Mouse (Mus musculus) CD4-positive, CD25-positive, alpha-beta regulatory T cell, adult 2 months (primary cell): Measurements from ENCODE around the gene Bcl3.

Experiments
- DNase-seq: peaks from one replicate; pipeline ENCODE4 v3.0.0-alpha.2; 2012; ENCODE audit warnings: low read depth, low spot score

Bcl3 gene

DNA sequence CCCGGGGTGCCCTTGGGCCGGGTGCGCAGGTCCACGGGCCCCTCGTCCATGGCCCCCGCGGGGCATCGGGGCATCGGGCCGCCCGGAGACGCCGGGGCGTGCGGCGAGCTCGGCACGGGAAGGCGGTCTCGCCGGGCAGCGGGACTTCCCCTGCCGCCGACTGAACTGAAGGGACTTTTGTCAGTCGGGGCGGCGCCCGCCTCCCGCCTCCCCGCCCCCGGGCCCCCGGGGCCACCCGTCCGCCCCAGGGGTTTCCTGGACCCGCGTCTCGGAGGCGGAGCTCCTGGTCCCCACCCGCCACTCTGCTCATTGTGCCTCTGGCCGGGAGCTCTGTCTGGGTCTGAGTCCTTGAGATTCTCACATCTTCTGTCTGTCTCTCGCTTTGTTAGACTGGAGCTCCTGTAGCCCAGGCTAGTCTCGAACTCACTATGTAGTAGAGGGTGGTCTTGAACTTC lies at the start of gene Bcl3:
Gene Bcl3 (minus strand): TSS at position 167 of the 455 bp plus-strand sequence.
- DNase-seq = peak; percentile 87

- peak; percentile 74 for DNase-seq
These were observed 49.5 kb upstream of the Bcl3 start for GRCm38 (mm10) chr7:19871943-19872601.

DNA sequence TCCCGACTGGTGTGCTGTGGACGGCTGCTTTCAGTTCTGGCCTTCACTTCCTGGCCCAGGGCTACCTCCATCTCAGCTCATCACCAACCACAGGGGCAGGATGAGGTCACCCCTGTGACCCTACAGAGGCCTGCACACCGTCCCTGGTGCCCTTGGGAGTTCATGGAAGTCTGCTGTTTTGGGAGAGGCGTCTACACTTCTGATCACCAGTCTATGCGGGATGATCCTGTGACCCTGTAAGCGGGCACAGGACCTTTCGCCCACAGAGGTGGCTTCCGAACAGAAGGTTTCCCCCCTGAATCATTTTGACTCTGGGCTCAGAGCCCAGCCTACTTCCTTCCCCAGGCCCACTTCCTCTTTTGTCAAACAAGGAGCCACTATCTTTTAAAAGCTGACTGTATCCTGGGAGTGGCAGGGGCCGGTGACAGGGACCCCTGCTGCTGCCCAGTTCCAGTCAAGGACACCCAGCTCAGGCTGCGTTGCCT lies 48.6 kb upstream of the Bcl3 start:
- peak; percentile 39 for DNase-seq

DNA sequence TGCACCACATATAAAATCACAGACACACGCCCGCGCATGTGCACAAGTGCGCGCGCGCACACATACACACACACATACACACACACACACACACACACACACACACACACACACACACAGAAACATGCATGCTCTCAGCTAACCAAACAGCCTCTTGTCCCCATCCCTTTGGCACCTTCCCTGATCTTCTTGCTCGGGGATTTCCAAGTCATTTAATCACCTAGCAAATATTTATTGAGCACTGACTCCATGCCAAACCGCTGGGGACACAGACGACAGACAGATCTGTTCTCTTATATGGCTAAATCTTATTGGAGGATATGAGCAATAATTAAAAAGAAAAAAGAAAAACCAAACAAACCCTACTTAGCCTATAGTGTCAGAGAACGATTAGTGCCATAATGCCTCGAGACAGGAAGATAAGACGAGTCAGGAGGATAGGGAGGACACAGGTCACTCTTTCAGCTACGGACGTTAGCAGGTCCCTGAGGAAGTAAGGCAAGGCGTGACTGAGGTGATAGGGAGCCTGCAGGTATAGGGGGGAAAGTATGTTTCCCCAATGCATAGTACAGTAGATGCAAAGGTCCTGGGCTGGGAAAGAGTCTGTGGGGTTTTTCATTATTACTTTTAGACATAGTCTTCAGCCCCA lies 45.3 kb upstream of the Bcl3 start:
- DNase-seq = no peak

- no peak for DNase-seq
These were observed 43.9 kb upstream of the Bcl3 start for GRCm38 (mm10) chr7:19866490-19866889.

DNA sequence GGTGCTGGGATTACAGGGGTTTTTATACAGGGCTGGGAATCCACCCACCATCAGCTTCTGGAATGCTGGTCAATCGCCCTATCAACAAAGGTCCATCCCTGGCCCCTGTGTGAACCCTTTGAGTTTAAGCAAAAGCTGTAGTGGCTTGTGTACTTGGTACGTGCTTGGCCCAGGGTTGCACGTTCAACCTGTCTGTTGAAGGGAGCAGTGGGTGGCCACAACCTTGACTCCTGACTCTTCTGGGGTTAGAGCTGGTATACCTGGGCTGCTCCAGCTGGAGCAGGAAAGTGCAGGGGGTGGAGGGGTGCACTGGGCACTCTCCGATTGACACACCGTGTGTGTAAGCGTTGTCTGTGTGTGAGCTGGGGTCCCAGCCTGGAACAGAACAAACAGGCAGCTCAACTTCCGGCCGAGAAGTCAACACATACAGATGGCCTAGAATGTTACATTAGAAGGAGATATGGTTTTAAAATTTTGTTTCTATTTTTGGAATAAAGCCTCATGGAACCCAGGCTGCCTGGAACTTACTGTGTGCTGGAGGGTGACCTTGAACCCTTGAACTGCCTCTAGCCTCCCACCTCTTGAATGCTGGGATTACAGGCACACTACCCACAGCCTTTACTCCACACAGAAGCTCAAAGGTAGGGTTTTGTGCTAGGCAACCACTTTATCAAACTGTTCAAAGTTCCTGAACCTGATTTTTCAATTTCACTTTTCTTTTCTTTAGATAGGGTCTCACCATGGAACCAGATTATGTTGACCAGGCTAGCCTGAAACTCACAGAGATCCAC lies 42.9 kb upstream of the Bcl3 start:
- DNase-seq = no peak

DNA sequence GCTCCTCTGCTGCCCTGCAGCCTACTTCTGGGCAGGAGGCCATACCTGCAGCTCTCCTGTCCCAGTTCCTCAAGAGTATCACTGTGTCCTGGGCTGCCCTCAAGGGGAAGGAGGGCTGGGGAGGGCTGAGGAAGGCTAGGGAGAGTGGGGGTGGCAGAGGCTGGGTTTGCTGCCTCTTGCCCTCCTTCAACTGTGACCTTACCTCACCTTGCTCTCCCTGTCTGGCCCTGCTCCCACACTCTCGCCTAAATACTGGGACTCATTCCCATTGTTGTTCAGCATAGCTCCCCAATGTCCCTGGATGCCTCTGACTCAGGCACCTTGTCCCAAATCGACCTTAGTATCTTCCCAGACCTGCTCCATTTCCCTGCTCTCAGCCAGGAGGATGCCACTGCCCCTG lies 41.7 kb upstream of the Bcl3 start:
- DNase-seq = no peak

- no peak for DNase-seq
These were observed 38.6 kb upstream of the Bcl3 start, which contains the start of gene Ceacam16 for GRCm38 (mm10) chr7:19861199-19861598. Gene Ceacam16 (minus strand): TSS chr7:19861299.

DNA sequence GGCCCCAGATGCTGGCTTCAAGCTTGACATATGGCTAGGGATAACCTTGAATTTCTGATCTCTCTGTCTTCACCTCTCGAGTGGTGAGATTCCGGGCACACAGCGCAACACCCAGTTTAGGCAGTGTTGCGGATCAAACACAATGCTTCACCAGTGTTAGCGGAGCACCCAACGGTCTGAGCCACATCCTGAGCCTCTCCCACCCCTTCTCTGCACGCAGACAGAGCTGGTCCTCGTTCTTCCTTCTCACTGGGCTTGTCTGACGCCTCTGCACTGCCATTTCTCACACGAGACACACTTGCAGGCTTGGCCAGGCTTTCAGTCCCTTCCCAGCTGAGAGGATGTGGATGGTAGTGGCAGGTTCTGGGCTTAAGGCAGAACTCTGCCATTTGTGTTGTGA lies 37.2 kb upstream of the Bcl3 start:
- DNase-seq = peak; percentile 40

GRCm38 (mm10) chr7:19856283-19856682 lies 33.7 kb upstream of the Bcl3 start:
- no peak for DNase-seq

GRCm38 (mm10) chr7:19855663-19856062 lies 33.1 kb upstream of the Bcl3 start:
- DNase-seq = peak; percentile 29

DNA sequence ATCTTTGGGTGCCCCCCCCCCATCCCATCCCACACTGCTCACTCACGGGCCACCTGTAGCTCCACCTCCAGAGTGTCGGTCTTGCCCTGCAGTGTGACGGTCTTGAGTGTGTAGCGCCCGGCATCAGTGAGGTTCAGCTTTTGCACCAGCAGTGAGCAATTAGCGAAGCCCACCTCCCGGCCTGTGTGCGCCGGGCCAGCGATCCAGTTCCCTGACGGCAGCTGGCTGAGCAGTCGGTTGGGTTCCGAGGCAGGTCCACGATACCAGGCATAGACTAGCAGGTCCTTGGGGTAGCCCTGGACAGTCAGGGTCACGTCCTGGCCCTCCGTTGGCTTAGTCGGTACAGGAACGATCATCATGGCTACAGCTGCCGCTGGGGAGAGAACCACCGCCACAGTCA lies 31.0 kb upstream of the Bcl3 start:
- DNase-seq = no peak

- peak; percentile 46 for DNase-seq
These were observed 29.4 kb upstream of the Bcl3 start, which contains the start of gene Gm19345 for GRCm38 (mm10) chr7:19851858-19852570. Gene Gm19345 (plus strand): TSS chr7:19852003.

GRCm38 (mm10) chr7:19844521-19845171 lies 22.1 kb upstream of the Bcl3 start:
- peak; percentile 56 for DNase-seq

DNA sequence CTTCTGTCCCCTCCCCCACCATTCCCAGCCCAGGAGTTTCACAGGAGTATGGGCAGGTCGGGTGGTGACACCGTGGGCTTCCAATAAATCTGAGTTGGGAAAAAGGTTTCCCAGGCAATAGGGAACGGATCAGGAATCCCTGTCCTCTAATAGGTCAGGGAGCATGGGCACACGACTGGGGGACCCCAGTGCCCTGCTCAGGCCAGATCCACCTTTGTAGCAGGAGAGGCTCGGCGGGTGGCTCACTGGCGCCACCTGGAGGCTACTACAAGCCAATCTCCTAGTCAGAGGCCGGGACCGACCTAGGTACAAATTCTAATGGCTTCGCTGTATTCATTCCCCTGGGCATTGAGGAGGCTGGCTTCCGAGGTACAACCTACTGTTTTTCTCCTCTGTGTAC lies 21.0 kb upstream of the Bcl3 start:
- peak; percentile 85 for DNase-seq

DNA sequence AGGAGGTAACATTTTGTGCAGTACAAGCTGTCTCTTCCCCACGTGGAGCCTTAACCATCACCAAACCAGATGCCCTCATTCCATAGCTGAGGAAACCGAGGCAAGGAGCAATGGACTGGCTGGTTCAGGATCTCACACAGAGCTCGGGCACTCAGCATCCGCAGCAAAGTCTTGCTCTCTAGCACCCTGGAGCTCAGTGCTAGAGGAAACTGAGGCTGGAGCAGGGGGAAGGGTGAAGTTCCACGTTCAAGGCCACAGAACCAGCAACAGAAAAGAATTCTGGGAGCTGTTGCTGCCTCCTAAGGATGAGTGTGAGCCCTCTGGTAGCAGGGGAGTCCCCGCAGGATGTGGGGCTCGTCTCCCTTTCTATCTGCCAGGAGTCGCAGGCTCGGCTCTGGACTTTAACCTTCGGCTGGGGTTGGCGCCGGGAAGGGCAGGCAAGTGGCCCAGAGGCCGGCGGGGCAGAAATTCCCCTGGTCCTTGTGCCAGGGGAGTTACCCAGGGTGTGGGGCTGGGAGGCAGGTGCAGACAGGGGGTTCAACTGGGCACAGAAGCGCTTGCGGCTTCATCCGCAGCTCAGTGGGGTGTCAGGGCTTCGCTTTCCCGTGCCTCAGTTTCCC lies 20.4 kb upstream of the Bcl3 start:
- DNase-seq = no peak

- DNase-seq = peak; percentile 49
These were observed 19.3 kb upstream of the Bcl3 start for GRCm38 (mm10) chr7:19841686-19842413.

DNA sequence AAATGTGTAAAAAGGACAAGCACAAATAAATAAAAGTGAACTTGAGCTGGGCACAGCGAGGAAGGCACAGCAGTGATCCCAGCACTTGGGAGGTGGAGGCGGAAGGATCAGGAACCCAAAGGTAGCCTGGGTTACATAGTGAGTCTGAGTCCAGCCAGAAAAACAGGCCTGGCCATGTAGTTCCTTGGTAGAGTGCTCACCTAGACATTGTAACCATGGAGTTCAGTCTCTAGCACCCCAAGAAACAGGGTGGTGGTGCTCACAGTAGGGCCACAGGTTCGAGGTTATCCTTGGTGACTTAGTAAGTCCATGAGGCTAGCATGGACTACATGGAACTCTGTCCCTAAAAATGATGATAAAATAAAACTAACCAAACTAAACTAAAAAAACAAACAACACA lies 18.4 kb upstream of the Bcl3 start:
- DNase-seq = no peak

DNA sequence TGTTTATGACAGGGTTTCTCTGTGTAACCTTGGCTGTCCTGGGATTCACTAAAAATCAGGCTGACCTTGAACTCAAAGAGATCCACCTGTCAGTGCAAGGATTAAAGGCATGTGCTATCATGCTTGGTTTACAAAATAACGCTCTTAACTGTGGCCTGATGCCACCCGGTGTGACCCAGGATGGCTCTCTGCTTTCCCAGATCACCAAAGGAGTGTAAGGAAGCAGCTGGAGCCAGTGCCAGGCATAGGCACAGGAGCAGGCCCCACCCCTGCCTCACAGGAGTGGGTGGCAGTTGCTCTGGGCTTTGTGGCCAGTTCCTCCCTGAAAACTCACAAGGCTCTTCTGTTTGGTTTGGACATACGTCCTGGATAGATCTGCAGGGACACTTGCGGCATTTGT lies 17.8 kb upstream of the Bcl3 start:
- no peak for DNase-seq

GRCm38 (mm10) chr7:19836843-19837242 lies 14.3 kb upstream of the Bcl3 start:
- peak; percentile 56 for DNase-seq
